Mouse (Mus musculus) bone marrow, adult 2 months (tissue): ENCODE results near the gene Tbc1d2.
"Not testable (repeated sequence)": the region's sequence is repeated elsewhere in the genome, so short reads cannot be mapped to it uniquely, and the experiment has no call there.

Experiments used
- CTCF ChIP-seq: fragments of 200-500 bp; IDR thresholded peaks from 2 replicates; pipeline ENCODE4 v1.5.1; 2011; ENCODE audit warnings: low read length, control low read depth; ENCODE audit not compliant: control insufficient read depth, insufficient read depth
- POLR2A ChIP-seq: fragments of 200-500 bp; IDR thresholded peaks from 2 replicates; pipeline ENCODE4 v1.6.1; 2011; ENCODE audit warnings: low read depth, mild to moderate bottlenecking, control low read depth, low read length, borderline replicate concordance; ENCODE audit not compliant: control insufficient read depth

DNA sequence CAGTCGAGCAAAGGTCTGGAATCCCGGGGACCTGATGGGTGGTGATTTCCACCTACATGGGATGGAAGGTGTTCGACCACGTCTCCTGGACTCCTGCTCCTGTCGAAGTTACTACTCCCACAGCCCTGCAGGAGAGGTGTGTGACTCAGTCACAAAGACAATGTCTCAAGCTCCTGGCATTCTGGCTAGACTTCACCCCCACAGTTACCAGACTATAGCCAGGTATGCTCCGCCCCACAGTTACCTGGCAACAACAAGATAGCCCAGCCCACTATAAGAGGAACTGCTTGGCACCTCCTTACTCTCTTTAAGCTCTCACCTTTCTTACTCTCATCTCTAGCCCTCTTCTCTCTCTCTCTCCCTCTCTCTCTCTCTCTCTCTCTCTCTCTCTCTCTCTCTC lies 16.4 kb downstream of the Tbc1d2 start:
- TF ChIP-seq CTCF, POLR2A: not testable (repeated sequence)
